ENCODE assay signal across 10 mouse cellular contexts in the genomic region with DNA sequence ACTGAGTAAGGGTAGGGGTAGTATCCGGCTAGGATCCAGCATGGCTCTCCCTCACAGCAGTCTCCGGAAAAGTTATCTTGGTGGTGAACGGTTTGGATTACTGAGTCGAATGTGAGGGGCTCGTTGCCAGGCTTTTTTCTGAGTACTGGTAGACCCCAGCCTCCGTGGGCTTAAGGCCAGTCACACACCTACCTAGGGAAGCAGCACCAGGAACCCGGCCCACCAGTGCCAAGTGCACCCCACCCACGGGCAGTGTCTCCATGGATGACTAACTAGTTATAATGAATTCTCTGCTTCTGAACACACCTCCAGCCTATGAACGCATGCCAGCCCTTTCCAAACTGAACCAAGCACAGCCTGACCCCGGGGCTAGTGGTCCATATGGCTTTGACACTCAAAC. TPM values are rescaled to one million over a fixed set of nuclear protein-coding genes. Genes with fewer than 3 reads are reported as not detected.
DNase-seq lines count a peak whose midpoint lies in the region; ATAC-seq and TF ChIP-seq lines count a peak whose summit lies in the region.
"Had no signal": no experiment of that assay in that cellular context is flagged by ENCODE, and none has a peak within 500 bp of the region (broad histone marks: within the 10 kb centered on the region; RNA-seq: fewer than 3 reads in every experiment).

No protein-coding gene starts in this region.

- DNase-seq in heart, postnatal 0 days (ENCODE audit: low spot score): no peak
- DNase-seq in heart, postnatal 36 days: no peak
- DNase-seq in embryonic facial prominence, embryonic 11.5 days (ENCODE audit: low spot score): peak; percentile 2
- peak; percentile 33 to 50 for DNase-seq in frontal cortex, postnatal 25 days (ENCODE audit: low spot score in 2 of 2)
- no peak for DNase-seq in limb, embryonic 14.5 days (ENCODE audit: low spot score)
- no peak for DNase-seq in urinary bladder, postnatal 36 days (ENCODE audit: low spot score in 2 of 2)
- DNase-seq in thymus, adult 18-20 months: no peak

- H3K36me3 ChIP-seq in heart, postnatal 0 days (replicated peaks; ENCODE audit: control insufficient read depth, insufficient read depth, low read length): no peaks in the 10 kb centered on the region
- H3K36me3 ChIP-seq in embryonic facial prominence, embryonic 11.5 days (replicated peaks; ENCODE audit: control insufficient read depth, insufficient read depth, low read depth, low read length): no peaks in the 10 kb centered on the region
- H3K36me3 ChIP-seq in limb, embryonic 14.5 days (ENCODE audit: control insufficient read depth, insufficient read depth, low read length): no peaks in the 10 kb centered on the region

- ATAC-seq in heart, postnatal 0 days (ENCODE audit: insufficient read depth, low read depth): no peak
- no peak for ATAC-seq in embryonic facial prominence, embryonic 11.5 days (replicated peaks; ENCODE audit: insufficient number of reproducible peaks, low FRiP score, low TSS enrichment, low read depth)
- no peak for ATAC-seq in limb, embryonic 14.5 days (ENCODE audit: low FRiP score, low read depth)
- no peak for ATAC-seq in CD4-positive, CD25-positive, alpha-beta regulatory T cell, adult 4 months
- ATAC-seq: Patski had no signal

- intact Hi-C loops in heart, postnatal 36 days (cut with DNase I): no loop called here

- H3K27ac ChIP-seq in heart, postnatal 0 days (ENCODE audit: low read depth): no peak overlapping the region
- H3K27ac ChIP-seq in embryonic facial prominence, embryonic 11.5 days (replicated peaks; ENCODE audit: low read depth, low read length): no peak overlapping the region
- no peak overlapping the region for H3K27ac ChIP-seq in limb, embryonic 14.5 days (replicated peaks; ENCODE audit: low read depth, low read length)

- no peak overlapping the region for H3K9ac ChIP-seq in heart, postnatal 0 days (replicated peaks; ENCODE audit: low read depth, low read length)
- H3K9ac ChIP-seq in embryonic facial prominence, embryonic 11.5 days (replicated peaks; ENCODE audit: low read length): peak overlapping the region; percentile 74
- H3K9ac ChIP-seq in limb, embryonic 14.5 days (ENCODE audit: low read depth, low read length, severe bottlenecking): no peak overlapping the region

- H3K9me3 ChIP-seq in heart, postnatal 0 days (replicated peaks; ENCODE audit: control insufficient read depth, low read length): no peaks in the 10 kb centered on the region
- no peaks in the 10 kb centered on the region for H3K9me3 ChIP-seq in embryonic facial prominence, embryonic 11.5 days (replicated peaks; ENCODE audit: control insufficient read depth, low read length)
- no peaks in the 10 kb centered on the region for H3K9me3 ChIP-seq in limb, embryonic 14.5 days (ENCODE audit: control insufficient read depth, low read length)

- peak overlapping the region; percentile 99 for H3K4me2 ChIP-seq in heart, postnatal 0 days (ENCODE audit: low read depth, low read length)
- H3K4me2 ChIP-seq in embryonic facial prominence, embryonic 11.5 days (ENCODE audit: low read depth, low read length): peak overlapping the region; percentile 99
- H3K4me2 ChIP-seq in limb, embryonic 14.5 days (replicated peaks; ENCODE audit: low read depth, low read length, severe bottlenecking): peak overlapping the region; percentile 99

- H3K4me3 ChIP-seq in heart, postnatal 0 days (ENCODE audit: low read depth, low read length): peak overlapping the region; percentile 64
- H3K4me3 ChIP-seq in embryonic facial prominence, embryonic 11.5 days (ENCODE audit: low read depth, low read length): peak overlapping the region; percentile 67
- peak overlapping the region; percentile 66 for H3K4me3 ChIP-seq in limb, embryonic 14.5 days (replicated peaks; ENCODE audit: low read length)

- H3K4me1 ChIP-seq in heart, postnatal 0 days (ENCODE audit: control insufficient read depth, insufficient read depth): 0 out of 2 replicates have a peak, but pooled peaks cover 4% of the 10 kb centered on the region
- peaks cover 2% of the 10 kb centered on the region; the same call in 1 of the 2 replicates for H3K4me1 ChIP-seq in embryonic facial prominence, embryonic 11.5 days (ENCODE audit: control insufficient read depth, insufficient read depth, low read length)
- peaks cover 18% of the 10 kb centered on the region; the same call in 1 of the 2 replicates for H3K4me1 ChIP-seq in limb, embryonic 14.5 days (ENCODE audit: control insufficient read depth, insufficient read depth, low read length)

- 10% methylated on average over 10 of the region's 10 CpGs for WGBS in heart, postnatal 0 days
- 7% methylated on average over 10 of the region's 10 CpGs for WGBS in embryonic facial prominence, embryonic 11.5 days
- WGBS in limb, embryonic 14.5 days: 7% methylated on average over 10 of the region's 10 CpGs

- TF ChIP-seq CTCF in heart, postnatal 0 days (IDR thresholded peaks at IDR 0.05; ENCODE audit: low read depth): no peak

- peaks cover 78% of the 10 kb centered on the region for H3K27me3 ChIP-seq in heart, postnatal 0 days (ENCODE audit: control insufficient read depth, insufficient read depth, low read length)
- peaks cover 35% of the 10 kb centered on the region for H3K27me3 ChIP-seq in embryonic facial prominence, embryonic 11.5 days (ENCODE audit: control insufficient read depth, insufficient read depth, low read length)
- peaks cover 56% of the 10 kb centered on the region for H3K27me3 ChIP-seq in limb, embryonic 14.5 days (ENCODE audit: control insufficient read depth, insufficient read depth, low read length)

- no peak for TF ChIP-seq EP300 in heart, postnatal 0 days (IDR thresholded peaks at IDR 0.05; ENCODE audit: low read depth)

- TF ChIP-seq POLR2A in limb, embryonic 14.5 days (IDR thresholded peaks at IDR 0.05; ENCODE audit: borderline replicate concordance, extremely low read depth, insufficient read depth, insufficient read length): no peak

RNA-seq across cellular contexts. Expression of gene Cacna2d3, which starts 1.6 kb away (rescaled TPM):
- not detected in 2 replicates for total RNA-seq in heart, postnatal 0 days (2014; rRNA removed; ENCODE audit: low replicate concordance)
- polyA plus RNA-seq in heart, postnatal 0 days (2015; fragmentation: Nextera tagmentation; extraction: Ambion mirVana): 0.19 and 0.30 TPM in 2 replicates
- 1 to 10 TPM in 1 of 2 experiments, under 1 TPM in 1; 0.47 to 1.2 TPM for total RNA-seq in heart, postnatal 36 days (2021)
- 4.0 and 5.3 TPM in 2 replicates for polyA plus RNA-seq in embryonic facial prominence, embryonic 11.5 days (2014; fragmentation: Nextera tagmentation; extraction: Ambion mirVana)
- polyA plus RNA-seq in limb, embryonic 14.5 days (2012; rRNA removed): 4.3 and 4.9 TPM in 2 replicates
- polyA plus RNA-seq in limb, embryonic 14.5 days (2014; fragmentation: Nextera tagmentation; extraction: Ambion mirVana): 6.3 and 7.8 TPM in 2 replicates
- not detected for polyA plus RNA-seq in CD4-positive, CD25-positive, alpha-beta regulatory T cell, adult 4 months (2017; shearing (Covaris generic))
- total RNA-seq: neutrophil, adult 5-6 weeks had no signal

Comparison
In these comparisons a context has a peak if more than half of its experiments do, and no peak if none do; other contexts are left out.
1. DNase-seq: peak in embryonic facial prominence, embryonic 11.5 days (single experiment) and frontal cortex, postnatal 25 days (2 of 2); none in heart, postnatal 0 days (single experiment), heart, postnatal 36 days (0 of 2), limb, embryonic 14.5 days (single experiment), urinary bladder, postnatal 36 days (0 of 2) and thymus, adult 18-20 months (0 of 2).
2. Peak in every context shown above with its lines, with median percentiles within 50 percentile points of each other: H3K4me2 ChIP-seq and H3K4me3 ChIP-seq.